Mouse (Mus musculus) frontal cortex, adult 2 months (tissue): ENCODE data around the gene Pmm2. TPM values are rescaled to one million over a fixed set of nuclear protein-coding genes. Genes with fewer than 3 reads are reported as not detected.

Experiments
- DNase-seq, 2 experiments: peaks; one replicate each; pipeline ENCODE4 v3.0.0; 2022; ENCODE audit warnings: low spot score in 1 of 2; ENCODE audit errors: extremely low spot score in 1 of 2
- polyA plus RNA-seq: library from polyadenylated mRNA; depleted of rRNA; stranded (reverse); fragments of >200 nt; gene quantifications from 2 replicates; pipeline ENCODE4 v1.2.3, GENCODE M21; 2012; rRNA removed

Pmm2 gene
- polyA plus RNA-seq, 1 experiment, result 48.4 TPM

GRCm38 (mm10) chr16:8678035-8678434 lies 40.6 kb downstream of the Pmm2 start:
- no peak for DNase-seq

DNA sequence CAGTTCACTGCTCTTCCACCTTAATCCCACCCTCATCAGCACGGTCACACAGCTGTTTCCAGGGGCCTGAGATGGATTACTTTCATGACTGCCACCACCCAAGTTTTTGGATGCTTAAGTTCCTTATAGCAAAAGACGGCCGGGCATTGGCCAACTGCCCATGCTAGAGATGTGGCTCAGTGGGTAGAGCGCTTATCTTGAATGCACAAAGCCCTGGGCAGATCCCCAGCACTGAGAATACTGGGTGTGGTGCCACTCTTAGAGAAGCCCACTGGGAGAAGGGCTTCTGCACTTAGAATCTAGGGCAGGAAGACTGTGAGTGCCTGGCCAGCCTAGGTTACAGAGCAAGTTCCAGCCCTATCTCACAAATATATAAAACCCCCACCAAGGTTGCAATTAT lies 41.2 kb downstream of the Pmm2 start:
- DNase-seq, result no peak

DNA sequence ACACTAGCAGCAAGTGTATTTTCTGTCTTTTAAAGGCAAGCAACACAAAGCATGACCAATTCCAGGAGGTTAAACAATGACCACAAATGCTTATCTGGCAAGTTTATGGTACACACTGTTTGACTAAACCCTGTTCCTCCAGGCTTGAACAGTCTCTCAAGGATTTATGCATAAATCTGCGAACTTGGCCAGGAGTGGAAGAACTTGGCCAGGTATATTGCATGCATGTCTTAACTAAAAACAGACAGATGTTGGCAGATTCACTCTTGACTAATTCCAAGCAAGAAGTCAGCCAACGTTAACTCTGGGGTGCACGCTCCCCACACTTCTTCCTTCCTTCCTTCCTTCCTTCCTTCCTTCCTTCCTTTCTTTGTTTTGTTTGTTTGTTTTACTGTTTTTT lies 42.3 kb downstream of the Pmm2 start:
- DNase-seq, result no peak

- no peak for DNase-seq
Observed at GRCm38 (mm10) chr16:8680470-8680869, 43.0 kb downstream of the Pmm2 start, which contains the start of gene Gm5767. TSS of gene Gm5767 (plus strand) at chr16:8680770.

DNA sequence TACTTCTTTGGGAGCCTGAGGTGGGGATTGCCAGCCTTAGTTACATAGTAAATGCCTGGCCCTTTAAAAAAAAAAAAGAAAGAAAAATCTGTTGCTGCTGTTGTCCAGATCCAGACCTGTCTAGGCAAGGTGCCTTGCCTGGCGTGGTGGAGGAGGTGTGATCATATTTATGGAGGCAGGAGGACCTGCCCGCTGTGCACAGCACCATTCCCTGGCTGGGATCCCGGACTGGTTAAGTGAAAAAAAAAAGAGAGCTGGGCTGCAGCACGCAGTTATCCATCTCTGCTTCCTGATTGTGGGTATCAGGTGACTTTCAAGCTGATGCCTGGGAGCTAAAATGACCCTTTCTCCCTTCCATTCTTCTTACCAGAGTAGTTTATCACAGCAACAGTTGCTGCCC lies 47.6 kb downstream of the Pmm2 start:
- no peak for DNase-seq

DNA sequence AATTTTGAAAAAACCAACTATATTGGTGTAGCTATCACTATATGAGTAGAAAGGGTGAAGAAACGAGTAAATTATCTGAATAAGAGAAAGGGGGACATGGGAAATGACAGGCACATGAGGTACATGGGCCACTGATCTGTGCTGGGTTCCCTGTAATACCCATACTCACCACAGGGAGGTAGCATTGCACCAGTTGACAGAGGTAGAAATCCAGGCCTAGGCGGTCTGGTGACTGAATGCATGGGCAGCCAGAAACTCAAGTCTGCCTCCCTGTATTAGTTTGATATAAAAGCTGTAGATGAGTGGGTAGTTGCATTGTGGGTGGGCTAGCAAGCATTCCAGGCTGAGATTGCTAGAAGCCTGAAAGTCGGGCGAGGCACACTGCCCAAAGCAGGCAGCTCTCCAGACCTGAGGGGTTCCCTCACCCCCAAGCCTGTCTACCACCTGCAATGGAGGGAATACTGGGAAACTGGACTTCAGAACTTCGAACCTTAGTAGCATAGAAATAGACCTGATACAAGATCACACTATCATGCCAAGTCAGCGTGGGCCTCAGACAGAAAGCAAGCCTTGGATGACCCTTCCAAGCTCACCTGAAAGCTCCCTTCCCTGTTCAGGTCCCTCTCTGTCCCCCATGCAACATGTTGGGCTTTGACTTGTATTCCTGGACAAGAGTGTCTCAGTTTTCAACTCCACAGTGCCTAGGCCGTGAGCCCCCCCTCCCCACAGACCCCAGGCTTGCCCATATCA lies 48.8 kb downstream of the Pmm2 start:
- peak; percentile 58 to 91 for DNase-seq

GRCm38 (mm10) chr16:8686871-8687535 lies 49.5 kb downstream of the Pmm2 start:
- DNase-seq, result no peak

DNA sequence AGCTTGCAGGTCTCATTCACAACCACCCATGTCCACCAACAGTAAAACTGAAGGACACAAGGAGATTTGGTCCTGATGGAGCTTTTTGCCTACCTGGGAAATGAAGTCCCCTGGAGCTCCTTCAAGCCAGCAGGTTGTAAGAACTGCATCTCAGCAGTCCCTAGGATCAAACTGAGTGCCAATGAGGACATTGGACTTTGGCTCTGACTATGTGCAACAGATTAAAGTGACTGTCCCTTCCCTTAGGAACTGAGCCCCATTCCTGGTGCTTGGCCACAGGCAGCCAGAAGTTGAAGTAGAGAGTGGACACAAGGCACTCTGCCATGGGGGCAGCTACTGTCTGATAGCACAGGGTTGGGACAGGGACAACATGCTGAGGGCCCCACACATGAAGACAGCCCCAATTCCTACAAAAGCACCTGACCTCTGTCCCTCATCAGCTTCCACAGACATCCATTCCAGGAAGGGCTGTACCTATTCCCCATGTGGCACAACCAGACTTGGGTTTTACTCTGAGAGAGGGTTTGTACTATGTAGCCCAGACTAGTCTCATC lies 50.2 kb downstream of the Pmm2 start:
- DNase-seq, result no peak

DNA sequence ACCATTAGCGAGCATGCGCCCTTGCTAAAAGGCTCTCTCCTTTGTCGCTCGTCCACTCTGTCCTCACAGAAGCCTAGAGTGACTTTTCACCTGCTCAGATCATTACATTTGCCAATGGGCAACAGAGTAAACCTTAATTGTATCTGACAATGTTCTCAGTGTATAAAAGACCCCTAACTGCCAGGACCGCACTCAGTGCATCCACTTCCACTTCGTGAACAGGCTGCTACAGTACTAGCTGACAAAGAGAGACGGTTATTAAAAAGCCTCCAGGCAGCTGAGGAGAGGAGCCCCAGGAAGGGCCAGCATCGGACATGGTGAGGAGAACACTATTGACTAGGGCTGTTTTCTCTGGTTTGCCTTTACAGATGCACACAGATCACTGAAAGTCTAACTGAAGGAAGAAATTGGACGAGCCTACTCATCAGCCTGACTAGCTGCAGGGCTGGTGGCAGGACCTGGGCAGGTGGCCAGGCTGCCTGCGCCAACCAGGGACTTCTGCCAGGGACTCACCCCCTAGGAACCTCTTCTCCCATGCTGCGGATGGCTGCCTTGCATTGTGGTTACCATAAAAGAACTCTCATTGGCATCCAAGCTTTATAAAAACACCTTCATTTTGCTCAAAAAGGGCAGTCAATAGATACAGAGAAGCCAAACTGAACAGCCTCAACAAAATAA lies 52.6 kb downstream of the Pmm2 start:
- DNase-seq, result peak in 1 of 2 experiments; percentile 61

DNA sequence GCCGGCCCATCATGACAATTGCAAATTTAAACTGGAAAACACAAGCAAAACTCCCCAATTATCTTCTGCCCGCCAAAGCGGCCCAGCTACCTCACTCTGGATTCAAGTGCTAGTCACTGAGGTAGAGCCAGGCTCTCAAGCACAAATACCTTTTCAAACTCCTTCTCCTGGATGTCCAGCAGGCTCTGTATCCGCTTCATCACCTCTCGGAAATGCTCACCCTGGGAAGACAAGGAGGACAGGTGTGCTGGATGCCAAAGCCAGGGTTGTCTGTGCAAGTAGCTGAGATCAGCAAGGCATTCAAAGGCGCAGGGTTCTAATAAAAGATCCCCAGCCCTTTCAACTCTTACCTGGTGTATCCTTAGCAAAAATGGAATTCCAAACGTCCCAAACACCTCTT lies 53.7 kb downstream of the Pmm2 start:
- no peak for DNase-seq

- DNase-seq, result no peak
Observed at GRCm38 (mm10) chr16:8699556-8699955, 62.1 kb downstream of the Pmm2 start.

- no peak for DNase-seq
Observed at GRCm38 (mm10) chr16:8700586-8700985, 63.1 kb downstream of the Pmm2 start.

DNA sequence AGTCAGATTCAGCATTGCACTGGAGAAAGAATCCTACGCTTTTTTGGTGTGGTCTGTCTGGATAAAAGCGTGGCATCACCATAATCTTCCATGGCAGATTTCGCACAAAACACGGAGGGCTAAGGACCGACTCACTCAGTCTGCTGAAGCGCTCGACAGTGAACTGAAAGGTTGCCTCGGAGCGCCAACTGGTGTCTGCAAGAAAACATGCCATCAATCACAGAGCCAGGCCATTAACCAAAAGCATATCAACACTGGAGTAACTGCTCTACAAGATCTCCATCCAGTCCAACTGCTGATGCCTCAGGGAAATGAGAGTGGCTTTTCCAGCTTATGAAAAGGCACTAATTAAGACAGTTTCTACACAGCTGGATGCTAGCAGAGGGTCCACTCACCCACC lies 74.5 kb downstream of the Pmm2 start:
- DNase-seq, result peak in 1 of 2 experiments; percentile 27

Other genes with a start within 250 kb of the Pmm2 start
- 1.8 and 2.6 TPM in 2 replicates for gene Tmem114, start 212.5 kb upstream of the Pmm2 start, polyA plus RNA-seq
- gene Mettl22, start 166.9 kb upstream of the Pmm2 start, polyA plus RNA-seq, result 67.8 and 74.2 TPM in 2 replicates
- 198 and 208 TPM in 2 replicates for gene Abat, start 124.2 kb upstream of the Pmm2 start, polyA plus RNA-seq
- gene Tmem186, start within 50 bp of the Pmm2 start, polyA plus RNA-seq, result 16.8 and 18.2 TPM in 2 replicates
- gene Carhsp1, start 34.5 kb downstream of the Pmm2 start, polyA plus RNA-seq, result 28.2 and 31.1 TPM in 2 replicates
- 0.80 TPM in 1 of 2 replicates, not detected in the other for gene Gm5767, start 43.1 kb downstream of the Pmm2 start, polyA plus RNA-seq
- 110 and 118 TPM in 2 replicates for gene Usp7, start 154.6 kb downstream of the Pmm2 start, polyA plus RNA-seq
- gene 1810013L24Rik, start 192.4 kb downstream of the Pmm2 start, polyA plus RNA-seq, result 47.8 and 47.9 TPM in 2 replicates